Mouse (Mus musculus) kidney, adult 2 months (tissue): ENCODE data around the gene Ccl27a.

ENCODE experiments used
- CTCF ChIP-seq: fragments of 200-500 bp; conservative IDR thresholded peaks from 2 replicates; pipeline ENCODE4 v1.5.1; 2011; ENCODE audit warnings: low read depth, mild to moderate bottlenecking, control low read depth, low read length, moderate library complexity, mixed read lengths; ENCODE audit not compliant: insufficient read depth, insufficient read length
- POLR2A ChIP-seq: fragments of 200-500 bp; IDR thresholded peaks from one replicate; pipeline ENCODE4 v1.6.1; 2011; ENCODE audit warnings: low read depth, low read length, control low read depth

- TF ChIP-seq CTCF (no peak), POLR2A (no peak)
Observed at GRCm38 (mm10) chr4:41731052-41731765, 42.8 kb downstream of the Ccl27a start, which contains the start of gene Arid3c.
